8 mouse cellular contexts compared by ENCODE assay signal in genomic region chr4:32983176-32984155, GRCm38 (mm10). TPM values are rescaled to one million over a fixed set of nuclear protein-coding genes. Genes with fewer than 3 reads are reported as not detected.
A peak's percentile ranks its signal among the peaks of the same experiment; 100 is the strongest.
DNase-seq lines count a peak whose midpoint lies in the region; ATAC-seq lines count a peak whose summit lies in the region.

No protein-coding gene starts in this region.

- H3K4me2 ChIP-seq in intestine, embryonic 16.5 days (ENCODE audit: low read depth, low read length), result peak overlapping the region; percentile 96
- peak overlapping the region; percentile 82 for H3K4me2 ChIP-seq in midbrain, embryonic 11.5 days

- H3K4me3 ChIP-seq in intestine, embryonic 16.5 days (ENCODE audit: low read length), result peak overlapping the region; percentile 83
- peak overlapping the region; percentile 87 for H3K4me3 ChIP-seq in midbrain, embryonic 11.5 days (ENCODE audit: low read depth, low read length)

- peak overlapping the region; percentile 76 for H3K27ac ChIP-seq in intestine, embryonic 16.5 days (ENCODE audit: low read length)
- peak overlapping the region; percentile 94 for H3K27ac ChIP-seq in midbrain, embryonic 11.5 days (ENCODE audit: low read depth, low read length)

- ATAC-seq in intestine, embryonic 16.5 days, result peak; percentile 61
- peak; percentile 81 for ATAC-seq in midbrain, embryonic 11.5 days (ENCODE audit: low FRiP score)
- ATAC-seq in erythroid progenitor cell, adult 5-6 weeks (replicated peaks; ENCODE audit: low FRiP score, poor library complexity, severe bottlenecking), result no peak

- H3K9me3 ChIP-seq in intestine, embryonic 16.5 days (ENCODE audit: control insufficient read depth, low read length), result no peaks in the 10 kb centered on the region
- H3K9me3 ChIP-seq in midbrain, embryonic 11.5 days (ENCODE audit: control insufficient read depth, low read length), result no peaks in the 10 kb centered on the region

- no peaks in the 10 kb centered on the region for H3K36me3 ChIP-seq in intestine, embryonic 16.5 days (ENCODE audit: control insufficient read depth, insufficient read depth, low read length)
- H3K36me3 ChIP-seq in midbrain, embryonic 11.5 days (ENCODE audit: control insufficient read depth, insufficient read depth, low read length), result no peaks in the 10 kb centered on the region

- H3K4me1 ChIP-seq in intestine, embryonic 16.5 days (ENCODE audit: control insufficient read depth, insufficient read depth, low read length), result 0 out of 2 replicates have a peak, but pooled peaks cover 5% of the 10 kb centered on the region
- peaks cover 19% of the 10 kb centered on the region for H3K4me1 ChIP-seq in midbrain, embryonic 11.5 days (ENCODE audit: control insufficient read depth, insufficient read depth, low read length)

- under 1% methylated on average over 89 of the region's 94 CpGs for WGBS in intestine, embryonic 16.5 days
- WGBS in midbrain, embryonic 11.5 days, result under 1% methylated on average over 75 of the region's 94 CpGs

- peak overlapping the region; percentile 85 for H3K9ac ChIP-seq in intestine, embryonic 16.5 days (ENCODE audit: low read depth, low read length)
- H3K9ac ChIP-seq in midbrain, embryonic 11.5 days (ENCODE audit: low read length), result peak overlapping the region; percentile 98

- no peaks in the 10 kb centered on the region for H3K27me3 ChIP-seq in intestine, embryonic 16.5 days (replicated peaks; ENCODE audit: control insufficient read depth, insufficient read depth, low read length)
- 0 out of 2 replicates have a peak, but pooled peaks cover 3% of the 10 kb centered on the region for H3K27me3 ChIP-seq in midbrain, embryonic 11.5 days (ENCODE audit: control insufficient read depth, insufficient read depth, low read length)

- DNase-seq in adrenal gland, adult 8-10 months, result peak; percentile 32
- peak; percentile 77 for DNase-seq in embryo, embryonic 11 days
- DNase-seq in gastrocnemius, postnatal 4 days (ENCODE audit: low spot score in 2 of 2), result peak; percentile 50 to 63
- DNase-seq in left cerebral cortex, postnatal 4 days, result peak; percentile 57
- peak; percentile 97 for DNase-seq in midbrain, embryonic 11.5 days (ENCODE audit: low spot score, missing footprints)
- DNase-seq in right cerebral cortex, postnatal 4 days, result peak; percentile 65

- intact Hi-C loops in left cerebral cortex, postnatal 4 days (cut with DNase I), result no loop called here

RNA-seq across cellular contexts. Expression of gene Rragd, which starts 0.6 kb away (rescaled TPM):
- 10 to 100 TPM; 10.2 to 16.4 (median 13.9) TPM for total RNA-seq in adrenal gland, adult 8-10 months (2022)
- 10 to 100 TPM; 84.8 to 85.5 TPM for total RNA-seq in gastrocnemius, postnatal 4 days (2021)
- polyA plus RNA-seq in intestine, embryonic 16.5 days (2015; fragmentation: Nextera tagmentation; extraction: Ambion mirVana), result 28.0 and 30.1 TPM in 2 replicates
- total RNA-seq in left cerebral cortex, postnatal 4 days (2021), result 10 to 100 TPM; 53.9 to 59.9 TPM
- 32.9 and 34.9 TPM in 2 replicates for polyA plus RNA-seq in midbrain, embryonic 11.5 days (2014; fragmentation: Nextera tagmentation; extraction: Ambion mirVana)
- 3.2 and 7.1 TPM in 2 replicates for total RNA-seq in erythroid progenitor cell, adult 5-6 weeks (2015; ENCODE audit: low replicate concordance)
- 6.3 and 13.5 TPM in 2 replicates for total RNA-seq in erythroid progenitor cell, adult 5-6 weeks (2017; ENCODE audit: low replicate concordance)

RNA-seq across cellular contexts. Expression of gene Ankrd6, which starts 32.8 kb away (rescaled TPM):
- total RNA-seq in adrenal gland, adult 8-10 months (2022), result 10 to 100 TPM in 1 of 4 experiments, 1 to 10 TPM in 3; 2.8 to 10.6 (median 4.9) TPM
- 1 to 10 TPM; 4.3 to 5.8 TPM for total RNA-seq in gastrocnemius, postnatal 4 days (2021)
- 2.8 and 2.9 TPM in 2 replicates for polyA plus RNA-seq in intestine, embryonic 16.5 days (2015; fragmentation: Nextera tagmentation; extraction: Ambion mirVana)
- 10 to 100 TPM; 29.7 to 32.8 TPM for total RNA-seq in left cerebral cortex, postnatal 4 days (2021)
- 33.2 and 37.3 TPM in 2 replicates for polyA plus RNA-seq in midbrain, embryonic 11.5 days (2014; fragmentation: Nextera tagmentation; extraction: Ambion mirVana)
- 0.84 and 3.2 TPM in 2 replicates for total RNA-seq in erythroid progenitor cell, adult 5-6 weeks (2015; ENCODE audit: low replicate concordance)
- 0.91 and 1.4 TPM in 2 replicates for total RNA-seq in erythroid progenitor cell, adult 5-6 weeks (2017; ENCODE audit: low replicate concordance)

RNA-seq across cellular contexts. Expression of gene Ube2j1, which starts 47.8 kb away (rescaled TPM):
- 10 to 100 TPM; 45.2 to 68.6 (median 63.7) TPM for total RNA-seq in adrenal gland, adult 8-10 months (2022)
- total RNA-seq in gastrocnemius, postnatal 4 days (2021), result 10 to 100 TPM; 59.7 to 65.8 TPM
- 43.0 and 44.9 TPM in 2 replicates for polyA plus RNA-seq in intestine, embryonic 16.5 days (2015; fragmentation: Nextera tagmentation; extraction: Ambion mirVana)
- 100 to 1,000 TPM; 108 to 110 TPM for total RNA-seq in left cerebral cortex, postnatal 4 days (2021)
- polyA plus RNA-seq in midbrain, embryonic 11.5 days (2014; fragmentation: Nextera tagmentation; extraction: Ambion mirVana), result 59.6 and 62.8 TPM in 2 replicates
- total RNA-seq in erythroid progenitor cell, adult 5-6 weeks (2015; ENCODE audit: low replicate concordance), result 36.9 and 49.0 TPM in 2 replicates
- 34.3 and 34.7 TPM in 2 replicates for total RNA-seq in erythroid progenitor cell, adult 5-6 weeks (2017; ENCODE audit: low replicate concordance)

Comparison
In these comparisons a context has a peak if more than half of its experiments do, and no peak if none do; other contexts are left out.
1. DNase-seq: peak in every context shown above with its lines; median percentile 97 in midbrain, embryonic 11.5 days; 77 in embryo, embryonic 11 days; 65 in right cerebral cortex, postnatal 4 days; 57 in left cerebral cortex, postnatal 4 days; 56 in gastrocnemius, postnatal 4 days; 32 in adrenal gland, adult 8-10 months.